Mouse (Mus musculus): ENCODE data around the gene Slc38a4. TPM values are rescaled to one million over a fixed set of nuclear protein-coding genes. Genes with fewer than 3 reads are reported as not detected.

Gene Slc38a4
- total and polyA plus RNA-seq, 3 experiments, result 0.13 to 0.51 (median 0.17) TPM

DNA sequence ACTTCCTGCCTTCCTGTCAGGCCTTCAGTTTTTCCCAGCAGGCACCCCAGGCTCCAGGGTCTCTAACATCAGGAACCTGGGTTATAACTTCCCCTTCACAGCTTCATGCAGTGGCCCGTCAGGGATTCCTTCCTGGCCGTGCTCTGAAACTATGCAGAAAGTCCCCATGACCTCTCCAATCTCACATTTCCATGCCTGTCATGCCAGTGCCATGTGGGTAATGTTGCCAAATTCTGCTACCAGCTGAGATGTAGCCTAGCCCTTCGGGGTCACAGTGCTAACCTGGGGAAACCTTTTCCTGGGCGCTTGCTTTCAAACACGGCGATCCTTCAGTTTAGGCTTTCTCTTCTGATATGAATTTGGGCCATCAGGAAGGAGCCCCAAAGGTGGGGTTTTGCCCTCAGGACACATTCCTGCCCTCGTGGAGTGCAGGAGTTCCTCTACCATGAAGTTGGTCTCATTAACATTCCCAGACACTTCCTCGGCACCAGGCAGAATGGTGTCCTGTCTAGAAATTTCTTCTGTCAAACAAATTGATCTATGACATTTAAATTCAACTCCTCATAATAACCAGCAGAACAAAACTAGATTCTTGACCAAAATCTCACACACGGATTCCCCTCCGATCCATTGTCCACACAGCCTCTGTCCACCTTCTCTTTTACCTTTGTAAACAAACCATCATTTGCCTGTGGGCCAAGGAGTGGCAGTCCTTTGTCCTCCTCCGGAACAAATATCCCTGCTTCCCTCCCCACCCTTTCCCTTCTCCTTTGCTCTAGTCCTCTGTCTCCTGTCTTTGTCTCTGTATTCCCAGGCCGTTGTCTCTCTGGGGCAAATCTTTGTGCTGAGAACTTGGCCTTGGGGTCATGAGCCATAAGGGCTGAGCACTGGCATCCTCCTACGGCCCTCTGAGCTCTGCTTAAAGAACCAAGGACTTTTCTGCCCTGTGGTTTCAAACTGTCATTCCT lies 17.4 kb upstream of the Slc38a4 start:
- H3K4me1 ChIP-seq (ENCODE audit: control insufficient read depth in 1 of 2, insufficient read depth in 2 of 2), result no peaks in the 10 kb centered on the region
- H3K4me3 ChIP-seq (replicated peaks in 1 of 3; ENCODE audit: low read depth in 2 of 3, low read length in 2 of 3, poor library complexity in 1 of 3), result no peak overlapping the region
- no peaks in the 10 kb centered on the region for H3K9me3 ChIP-seq (replicated peaks; ENCODE audit: low read length)
- no peak overlapping the region for H3K4me2 ChIP-seq (ENCODE audit: insufficient read depth, low read depth, poor library complexity, severe bottlenecking)
- no peak overlapping the region for H3K9ac ChIP-seq (ENCODE audit: insufficient read depth, low read depth)
- no peak for DNase-seq (ENCODE audit: extremely low read depth)
- dilution Hi-C loops (cut with MboI; ENCODE audit: extremely low pct_ligation_motif_present, extremely low pct_unique_long_range_greater_than_20kb, low sequenced_read_pairs) (no loop called here), in situ Hi-C loops (cut with MboI; ENCODE audit: low pct_ligation_motif_present, low pct_unique_long_range_greater_than_20kb, low sequenced_read_pairs) (no loop called here)
- peaks cover 4 to 59% of the 10 kb centered on the region in 2 experiments for H3K36me3 ChIP-seq (replicated peaks in 1 of 2; ENCODE audit: control insufficient read depth in 1 of 2, insufficient read depth in 1 of 2, low read length in 1 of 2)
- no peaks in the 10 kb centered on the region for H3K27me3 ChIP-seq (replicated peaks)
- no peak overlapping the region for H3K27ac ChIP-seq (ENCODE audit: insufficient read depth, low read depth)
- TF ChIP-seq JUND (conservative IDR thresholded peaks at IDR 0.05; ENCODE audit: low read depth, low read length) (no peak), NRF1 (IDR thresholded peaks at IDR 0.05; ENCODE audit: low read depth, low read length) (no peak), PAX5 (IDR thresholded peaks at IDR 0.05; ENCODE audit: low read length) (no peak), USF1 (IDR thresholded peaks at IDR 0.05; ENCODE audit: low read depth, low read length) (no peak), ZC3H11A (IDR thresholded peaks at IDR 0.05; ENCODE audit: low read depth, low read length) (no peak), CHD2 (IDR thresholded peaks at IDR 0.05; ENCODE audit: low read length) (no peak), ELF1 (IDR thresholded peaks at IDR 0.05; ENCODE audit: low read depth, low read length) (no peak), ZKSCAN1 (IDR thresholded peaks at IDR 0.05; ENCODE audit: borderline replicate concordance, low read depth, low read length) (no peak), UBTF (IDR thresholded peaks at IDR 0.05; ENCODE audit: low read depth, low read length) (no peak), SMC3 (IDR thresholded peaks at IDR 0.05; ENCODE audit: low read depth, low read length) (no peak), KAT2A (IDR thresholded peaks at IDR 0.05; ENCODE audit: insufficient replicate concordance, low read length) (no peak), POLR2AphosphoS2 (IDR thresholded peaks at IDR 0.05; ENCODE audit: low read depth, low read length) (no peak), MAFK (IDR thresholded peaks at IDR 0.05; ENCODE audit: insufficient replicate concordance, low read length) (no peak), MEF2A (IDR thresholded peaks at IDR 0.05; ENCODE audit: borderline replicate concordance, low read depth, low read length) (no peak), HCFC1 (IDR thresholded peaks at IDR 0.05; ENCODE audit: low read depth, low read length) (no peak), MAZ (IDR thresholded peaks at IDR 0.05; ENCODE audit: low read depth, low read length) (no peak), CTCF (conservative IDR thresholded peaks at IDR 0.05 in 1 of 2, IDR thresholded peaks at IDR 0.05 in 1 of 2; ENCODE audit: low read depth in 2 of 2, low read length in 2 of 2) (no peak)
- no peaks in the 10 kb centered on the region for H3K79me2 ChIP-seq (replicated peaks; ENCODE audit: control insufficient read depth, extremely low read depth, insufficient read depth, poor library complexity, severe bottlenecking)

DNA sequence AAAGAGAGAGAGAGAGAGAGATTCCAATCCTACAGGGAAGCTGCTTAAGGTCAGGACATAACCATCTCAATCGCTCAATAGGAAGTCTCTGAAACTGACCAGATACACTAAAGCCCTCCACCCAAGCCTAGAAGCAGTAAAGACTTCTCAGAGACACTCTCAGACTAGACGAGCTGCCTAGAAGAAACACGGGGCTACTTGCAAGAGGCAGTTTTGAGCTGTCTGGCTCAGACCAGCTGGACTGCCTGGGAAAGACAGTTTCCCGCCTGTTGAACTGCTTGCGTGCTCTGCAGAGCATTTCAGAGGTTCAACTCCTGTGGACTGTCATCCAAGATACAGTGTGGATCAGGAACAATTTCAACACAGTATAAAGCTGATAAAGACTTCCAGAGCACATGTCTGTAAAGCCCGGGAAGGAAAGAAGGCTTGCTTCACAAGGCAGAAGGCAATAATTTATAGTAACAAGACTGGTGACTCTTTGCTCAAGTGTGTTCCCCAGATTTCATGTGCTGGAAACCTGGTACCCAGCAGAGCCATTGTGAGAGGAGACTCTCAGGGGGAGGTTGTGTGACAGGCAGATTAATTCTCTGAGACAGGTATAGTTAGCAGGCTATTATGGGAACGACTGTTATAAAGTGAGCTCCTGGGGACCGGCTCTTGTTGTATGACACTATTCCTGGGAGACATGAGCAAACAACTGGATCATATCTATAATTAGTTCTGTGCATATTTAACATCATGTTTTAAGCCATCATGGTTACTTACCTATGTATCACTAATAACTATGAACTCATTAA lies 11.8 kb upstream of the Slc38a4 start:
- Histone ChIP-seq H3K27me3 (replicated peaks) (no peaks in the 10 kb centered on the region), H3K4me1 (ENCODE audit: control insufficient read depth in 1 of 2, insufficient read depth in 2 of 2) (peaks cover 2 to 4% of the 10 kb centered on the region in 2 experiments; a peak in 2 of 4 replicates), H3K4me3 (replicated peaks in 1 of 3; ENCODE audit: low read depth in 2 of 3, low read length in 2 of 3, poor library complexity in 1 of 3) (no peak overlapping the region), H3K9me3 (replicated peaks; ENCODE audit: low read length) (no peaks in the 10 kb centered on the region), H3K9ac (ENCODE audit: insufficient read depth, low read depth) (no peak overlapping the region), H3K4me2 (ENCODE audit: insufficient read depth, low read depth, poor library complexity, severe bottlenecking) (no peak overlapping the region), H3K36me3 (replicated peaks in 1 of 2; ENCODE audit: control insufficient read depth in 1 of 2, insufficient read depth in 1 of 2, low read length in 1 of 2) (peaks cover 0 to 18% of the 10 kb centered on the region in 2 experiments), H3K27ac (ENCODE audit: insufficient read depth, low read depth) (no peak overlapping the region), H3K79me2 (replicated peaks; ENCODE audit: control insufficient read depth, extremely low read depth, insufficient read depth, poor library complexity, severe bottlenecking) (no peaks in the 10 kb centered on the region)
- TF ChIP-seq NELFE (IDR thresholded peaks at IDR 0.05; ENCODE audit: low read depth, low read length), result no peak
- TF ChIP-seq TCF12 (IDR thresholded peaks at IDR 0.05; ENCODE audit: low read depth, low read length), result no peak
- no peak for TF ChIP-seq ZC3H11A (IDR thresholded peaks at IDR 0.05; ENCODE audit: low read depth, low read length)
- no peak for TF ChIP-seq BHLHE40 (IDR thresholded peaks at IDR 0.05; ENCODE audit: low read depth, low read length)
- TF ChIP-seq PAX5 (IDR thresholded peaks at IDR 0.05; ENCODE audit: low read length), result no peak
- TF ChIP-seq ELF1 (IDR thresholded peaks at IDR 0.05; ENCODE audit: low read depth, low read length), result no peak
- no peak for TF ChIP-seq RAD21 (IDR thresholded peaks at IDR 0.05; ENCODE audit: low read depth, low read length)
- no peak for TF ChIP-seq ZKSCAN1 (IDR thresholded peaks at IDR 0.05; ENCODE audit: borderline replicate concordance, low read depth, low read length)
- no peak for TF ChIP-seq TBP (conservative IDR thresholded peaks at IDR 0.05; ENCODE audit: low read depth, low read length)
- TF ChIP-seq KAT2A (IDR thresholded peaks at IDR 0.05; ENCODE audit: insufficient replicate concordance, low read length), result no peak
- no peak for TF ChIP-seq POLR2A (IDR thresholded peaks at IDR 0.05; ENCODE audit: low read depth, low read length)
- no peak for TF ChIP-seq MYC (IDR thresholded peaks at IDR 0.05; ENCODE audit: low read depth, low read length)
- TF ChIP-seq ETS1 (conservative IDR thresholded peaks at IDR 0.05; ENCODE audit: low read depth, low read length), result no peak
- no peak for TF ChIP-seq MAZ (IDR thresholded peaks at IDR 0.05; ENCODE audit: low read depth, low read length)
- no peak for TF ChIP-seq MAFK (IDR thresholded peaks at IDR 0.05; ENCODE audit: insufficient replicate concordance, low read length)
- no peak for TF ChIP-seq EP300 (IDR thresholded peaks at IDR 0.05; ENCODE audit: low read length)
- no peak for TF ChIP-seq HCFC1 (IDR thresholded peaks at IDR 0.05; ENCODE audit: low read depth, low read length)
- TF ChIP-seq MAX (IDR thresholded peaks at IDR 0.05; ENCODE audit: low read length), result no peak
- TF ChIP-seq SMC3 (IDR thresholded peaks at IDR 0.05; ENCODE audit: low read depth, low read length), result no peak
- dilution Hi-C loops (cut with MboI; ENCODE audit: extremely low pct_ligation_motif_present, extremely low pct_unique_long_range_greater_than_20kb, low sequenced_read_pairs) (no loop called here), in situ Hi-C loops (cut with MboI; ENCODE audit: low pct_ligation_motif_present, low pct_unique_long_range_greater_than_20kb, low sequenced_read_pairs) (no loop called here)
- no peak for DNase-seq (ENCODE audit: extremely low read depth)
